Mouse (Mus musculus) heart, postnatal 25 days (tissue): ENCODE data around the gene Akap8l. TPM values are rescaled to one million over a fixed set of nuclear protein-coding genes. Genes with fewer than 3 reads are reported as not detected.

Experiments
- DNase-seq: peaks from one replicate; pipeline ENCODE4 v3.0.0; 2022; ENCODE audit warnings: low spot score
- intact Hi-C: fragments of 180-260 bp; cut with DNase I; formaldehyde crosslinking; loops from one replicate; pipeline ENCODE4 v1.15.1; 2025
- total RNA-seq, 2 experiments: library from RNA; stranded (reverse); gene quantifications; 2 replicates each; pipeline ENCODE4 v1.2.3; 2021

Gene Akap8l
- total RNA-seq, 2 experiments from 2014 or later = 43.0 to 46.3 TPM

- intact Hi-C loops = loop anchor here (5.0 kb wide), 1 partner anchor 38 kb away; the partner anchor contains the start of gene Akap8
- DNase-seq = no peak
These were observed 9.5 kb upstream of the Akap8l start for GRCm38 (mm10) chr17:32359928-32360327.

GRCm38 (mm10) chr17:32358943-32359340 is 8.5 kb upstream of the Akap8l start:
- no peak for DNase-seq
- intact Hi-C loops = no loop called here

- DNase-seq = no peak
- intact Hi-C loops = no loop called here
These were observed 8.0 kb upstream of the Akap8l start for GRCm38 (mm10) chr17:32358192-32358942.

- intact Hi-C loops = no loop called here
- no peak for DNase-seq
These were observed 6.7 kb upstream of the Akap8l start for GRCm38 (mm10) chr17:32356766-32357760.

- intact Hi-C loops = no loop called here
- DNase-seq = no peak
These were observed 5.9 kb upstream of the Akap8l start for GRCm38 (mm10) chr17:32356281-32356680.

GRCm38 (mm10) chr17:32355031-32355430 is 4.6 kb upstream of the Akap8l start:
- no peak for DNase-seq
- intact Hi-C loops = no loop called here

GRCm38 (mm10) chr17:32354211-32354610 is 3.8 kb upstream of the Akap8l start:
- DNase-seq = no peak
- intact Hi-C loops = loop anchor here (5.0 kb wide), 1 partner anchor 33 kb away; the partner anchor contains the start of gene Wiz

- no peak for DNase-seq
- intact Hi-C loops = loop anchor here (5.0 kb wide), 1 partner anchor 34 kb away; the partner anchor contains the start of gene Wiz
These were observed 3.3 kb upstream of the Akap8l start for GRCm38 (mm10) chr17:32353696-32354095.

- intact Hi-C loops = loop anchor here (5.0 kb wide), 1 partner anchor 36 kb away; the partner anchor contains the start of gene Wiz
- no peak for DNase-seq
These were observed 1.3 kb upstream of the Akap8l start for GRCm38 (mm10) chr17:32351726-32352125.

- intact Hi-C loops = loop anchor here (5.0 kb wide), 1 partner anchor 36 kb away; the partner anchor contains the start of gene Wiz
- DNase-seq = no peak
These were observed 862 bp upstream of the Akap8l start for GRCm38 (mm10) chr17:32351269-32351668.

- DNase-seq = no peak
- intact Hi-C loops = loop anchor here (1.0 to 5.0 kb wide), 3 partner anchors 37 to 144 kb away; partner anchors contain the start of gene Wiz
These were observed 491 bp downstream of the Akap8l start for GRCm38 (mm10) chr17:32349851-32350381.

GRCm38 (mm10) chr17:32349037-32349732 is 1.2 kb downstream of the Akap8l start:
- intact Hi-C loops = loop anchor here (1.0 to 5.0 kb wide), 2 partner anchors 83 to 145 kb away; no protein-coding TSS in a partner anchor
- DNase-seq = no peak

GRCm38 (mm10) chr17:32348406-32348805 is 2.0 kb downstream of the Akap8l start:
- DNase-seq = no peak
- intact Hi-C loops = loop anchor here (5.0 kb wide), 1 partner anchor 84 kb away; no protein-coding TSS in a partner anchor

- intact Hi-C loops = no loop called here
These were observed 9.3 kb downstream of the Akap8l start for GRCm38 (mm10) chr17:32341102-32341501.

GRCm38 (mm10) chr17:32340110-32340509 is 10.3 kb downstream of the Akap8l start:
- intact Hi-C loops = no loop called here
- no peak for DNase-seq

More at GRCm38 (mm10) chr17:32341102-32341501, 9.3 kb downstream of the Akap8l start:
- no peak for DNase-seq

- DNase-seq = no peak
- intact Hi-C loops = no loop called here
These were observed 14.5 kb downstream of the Akap8l start for GRCm38 (mm10) chr17:32335869-32336268.

- intact Hi-C loops = no loop called here
These were observed 15.5 kb downstream of the Akap8l start for GRCm38 (mm10) chr17:32334921-32335320.

GRCm38 (mm10) chr17:32333675-32334303 is 16.6 kb downstream of the Akap8l start:
- intact Hi-C loops = no loop called here
- DNase-seq = no peak

More at GRCm38 (mm10) chr17:32334921-32335320, 15.5 kb downstream of the Akap8l start:
- DNase-seq = no peak

GRCm38 (mm10) chr17:32327501-32327900 is 22.9 kb downstream of the Akap8l start:
- intact Hi-C loops = no loop called here
- no peak for DNase-seq
